In genomic region chr5:125141916-125142315, GRCm38 (mm10) we compare ENCODE assay signal across 8 mouse cellular contexts. TPM values are rescaled to one million over a fixed set of nuclear protein-coding genes. Genes with fewer than 3 reads are reported as not detected.
DNase-seq lines count a peak whose midpoint lies in the region; ATAC-seq and TF ChIP-seq lines count a peak whose summit lies in the region.

No protein-coding gene starts in this region.

- ATAC-seq in activated CD4-positive, CD25-positive, alpha-beta regulatory T cell, adult 4 months, result no peak

- 57% methylated on average over 5 of the region's 5 CpGs for WGBS in hindbrain, embryonic 10.5 days
- 64% methylated on average over 5 of the region's 5 CpGs for WGBS in midbrain, embryonic 10.5 days

- no peaks in the 10 kb centered on the region for H3K9me3 ChIP-seq in hindbrain, embryonic 10.5 days
- H3K9me3 ChIP-seq in midbrain, embryonic 10.5 days (replicated peaks), result no peaks in the 10 kb centered on the region

- H3K36me3 ChIP-seq in hindbrain, embryonic 10.5 days, result no peaks in the 10 kb centered on the region
- H3K36me3 ChIP-seq in midbrain, embryonic 10.5 days, result 0 out of 2 replicates have a peak, but pooled peaks cover 2% of the 10 kb centered on the region

- H3K4me1 ChIP-seq in hindbrain, embryonic 10.5 days (replicated peaks), result peaks cover 81% of the 10 kb centered on the region
- H3K4me1 ChIP-seq in midbrain, embryonic 10.5 days, result peaks cover 76% of the 10 kb centered on the region

- TF ChIP-seq CTCF in brain, embryonic 14.5 days (IDR thresholded peaks at IDR 0.05; ENCODE audit: borderline replicate concordance, extremely low read depth, insufficient read depth, insufficient read length), result peak; percentile 3; the same call in 1 of the 2 replicates

- peak; percentile 48 to 53 for DNase-seq in cerebellum, postnatal 10 days
- no peak for DNase-seq in cerebellum, postnatal 4 days (ENCODE audit: low spot score in 2 of 2)
- DNase-seq in brain, embryonic 14.5 days (ENCODE audit: low read depth), result no peak
- DNase-seq in hindbrain, embryonic 10.5 days (ENCODE audit: low spot score), result no peak
- no peak for DNase-seq in midbrain, embryonic 10.5 days (ENCODE audit: low spot score)
- DNase-seq in spleen, postnatal 4 days (ENCODE audit: low spot score in 2 of 2), result no peak
- no peak for DNase-seq in MN1 (ENCODE audit: low spot score)

- H3K27ac ChIP-seq in hindbrain, embryonic 10.5 days, result peak overlapping the region; percentile 96
- peak overlapping the region; percentile 93 for H3K27ac ChIP-seq in midbrain, embryonic 10.5 days (replicated peaks)

- H3K4me3 ChIP-seq in hindbrain, embryonic 10.5 days, result peak overlapping the region; percentile 42; the same call in 1 of the 2 replicates
- H3K4me3 ChIP-seq in midbrain, embryonic 10.5 days, result peak overlapping the region; percentile 49; the same call in 1 of the 2 replicates

- no peaks in the 10 kb centered on the region for H3K27me3 ChIP-seq in hindbrain, embryonic 10.5 days (ENCODE audit: insufficient read depth, poor library complexity, severe bottlenecking)
- H3K27me3 ChIP-seq in midbrain, embryonic 10.5 days (ENCODE audit: low read depth, poor library complexity, severe bottlenecking), result no peaks in the 10 kb centered on the region

- TF ChIP-seq POLR2A in brain, embryonic 14.5 days (IDR thresholded peaks at IDR 0.05; ENCODE audit: borderline replicate concordance, extremely low read depth, insufficient read depth, insufficient read length, poor library complexity, severe bottlenecking), result no peak

RNA-seq across cellular contexts. Expression of gene Ncor2, which starts 37.1 kb away (rescaled TPM):
- polyA plus RNA-seq in brain, embryonic 14.5 days (2012; rRNA removed), result 31.6 and 71.5 TPM in 2 replicates
- polyA plus RNA-seq in hindbrain, embryonic 10.5 days (2016; fragmentation: Nextera tagmentation; extraction: Ambion mirVana), result 18.1 and 19.7 TPM in 2 replicates
- 16.2 and 19.1 TPM in 2 replicates for polyA plus RNA-seq in midbrain, embryonic 10.5 days (2016; fragmentation: Nextera tagmentation; extraction: Ambion mirVana)
- polyA plus RNA-seq in activated CD4-positive, CD25-positive, alpha-beta regulatory T cell, adult 4 months (2017; shearing (Covaris generic)), result 1 to 10 TPM; 2.9 to 8.0 TPM

Comparison
In these comparisons a context has a peak if more than half of its experiments do, and no peak if none do; other contexts are left out.
1. DNase-seq: peak in cerebellum, postnatal 10 days (2 of 2); none in cerebellum, postnatal 4 days (0 of 2), brain, embryonic 14.5 days (single experiment), hindbrain, embryonic 10.5 days (single experiment), midbrain, embryonic 10.5 days (single experiment), spleen, postnatal 4 days (0 of 2) and MN1 (single experiment).